Mouse (Mus musculus) kidney, adult 11 months (tissue): ENCODE measurements around the gene Atg4a.
A peak's percentile ranks its signal among the peaks of the same experiment; 100 is the strongest.

Experiments used
- DNase-seq: peaks from one replicate; pipeline ENCODE4 v3.0.0; 2022

Gene Atg4a

DNA sequence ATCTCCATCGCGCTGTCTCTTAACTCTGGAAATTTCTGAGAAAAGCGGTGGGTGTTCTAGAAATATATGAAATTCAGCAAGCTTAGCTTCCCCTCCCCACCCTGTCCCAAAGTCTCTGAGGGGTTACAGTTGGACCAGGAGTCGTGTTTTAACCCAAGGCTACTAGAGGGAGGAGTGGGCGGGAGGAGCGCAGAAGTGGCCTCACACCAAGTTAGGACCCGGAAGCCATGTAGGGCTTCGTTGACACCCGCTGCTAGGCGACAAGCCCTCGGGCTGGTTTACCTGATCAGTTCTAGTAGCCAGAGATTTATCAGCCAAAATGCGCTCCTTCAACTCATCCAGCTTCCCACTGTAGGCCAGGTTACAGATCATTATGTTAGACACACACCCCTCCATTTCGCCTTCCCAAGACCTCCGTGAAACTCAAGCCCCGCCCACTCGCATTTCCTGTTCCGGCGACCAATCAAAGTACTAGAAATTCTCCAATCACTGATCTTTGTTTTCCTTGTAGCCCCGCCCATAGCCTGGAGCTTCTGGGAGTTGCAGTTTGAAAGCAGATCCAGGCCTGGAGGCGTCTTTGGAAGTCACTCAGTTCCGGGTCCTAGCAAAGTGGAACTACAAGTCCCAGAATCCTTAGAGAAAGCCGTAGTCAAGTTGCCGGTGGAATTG lies at the start of gene Atg4a, which contains the start of gene Psmd10:
Gene Atg4a (plus strand): TSS at position 636 of the 669 bp plus-strand sequence.
Gene Psmd10 (minus strand): TSS at position 457 of the 669 bp plus-strand sequence.
- DNase-seq = peak; percentile 95

DNA sequence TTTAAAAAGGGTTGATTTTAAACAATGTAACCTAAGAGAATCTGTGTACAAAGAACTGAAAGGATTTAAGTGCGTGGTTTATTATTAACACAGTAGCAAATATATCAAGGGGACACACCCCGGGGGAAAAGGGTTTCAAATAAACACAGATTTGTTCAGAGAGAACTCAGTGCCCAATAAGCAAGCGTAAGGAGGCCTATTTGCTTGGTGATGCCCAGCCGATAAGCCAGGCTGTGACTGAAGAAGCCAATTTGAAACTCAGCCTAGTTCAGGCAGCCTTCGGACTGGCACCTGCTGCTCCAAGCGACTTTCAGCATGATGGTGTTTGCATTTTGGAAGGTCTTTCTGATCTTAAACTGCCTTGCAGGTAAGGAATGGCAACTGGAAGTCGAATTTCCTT lies 49.3 kb upstream of the Atg4a start, which contains the start of gene Vsig1:
Gene Vsig1 (plus strand): TSS at position 249 of the 400 bp plus-strand sequence.
- no peak for DNase-seq

DNA sequence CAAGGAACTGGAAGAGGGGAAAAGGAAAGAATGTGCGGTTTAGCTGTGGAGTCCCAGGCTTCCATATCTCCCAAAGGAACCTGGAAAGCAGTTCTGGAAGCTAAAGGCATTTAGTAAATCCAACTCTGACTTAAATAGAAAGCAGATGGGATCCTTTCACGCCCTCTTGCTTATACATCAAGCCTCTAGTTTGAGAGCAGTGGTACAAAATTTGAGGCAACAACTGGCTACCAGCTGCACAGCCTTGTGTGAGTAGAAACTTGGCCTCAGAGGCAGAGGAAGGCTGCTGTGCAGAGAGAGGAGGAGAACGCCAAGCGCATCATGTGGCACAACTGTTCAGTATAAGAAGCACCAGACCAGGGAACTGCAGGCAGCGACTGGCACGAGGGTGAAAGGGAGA lies 35.4 kb upstream of the Atg4a start:
- no peak for DNase-seq

DNA sequence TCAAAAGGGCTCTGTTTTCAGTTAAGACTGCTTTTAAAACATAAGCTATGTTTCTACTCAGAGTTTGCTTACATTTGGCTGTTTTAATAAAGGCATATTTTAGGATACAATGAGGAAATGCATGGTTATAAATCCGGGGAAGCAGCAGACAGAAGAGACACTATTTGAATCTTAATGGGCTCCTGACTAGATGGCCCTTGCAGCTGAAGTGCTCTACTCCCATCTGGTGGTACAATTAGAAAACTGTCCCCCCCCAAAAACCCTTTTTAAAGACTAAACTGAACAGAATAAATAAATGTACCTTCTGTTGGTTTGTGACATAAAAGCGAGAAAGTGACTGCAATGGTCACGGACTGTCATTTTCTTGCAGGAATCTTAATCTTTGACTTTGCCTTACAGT lies 24.6 kb upstream of the Atg4a start:
- no peak for DNase-seq

DNA sequence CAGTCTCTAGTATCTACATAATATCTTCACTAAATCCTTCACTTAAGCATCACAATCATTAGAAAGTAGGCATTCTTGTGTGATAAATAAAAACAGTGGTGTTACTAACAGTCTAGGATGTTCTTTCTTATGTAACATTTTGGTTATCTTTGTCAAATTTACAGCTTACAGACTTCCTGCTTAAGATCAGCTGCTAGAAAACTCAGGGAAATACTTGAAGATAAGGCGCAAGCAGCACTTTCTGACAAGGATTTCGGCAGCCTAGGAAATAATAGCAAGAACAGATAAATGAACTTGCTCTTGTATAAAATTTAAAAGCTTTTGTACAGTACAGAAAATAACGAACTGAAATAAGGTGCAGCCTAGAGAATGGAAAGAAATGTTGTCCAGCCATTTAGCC lies 23.4 kb upstream of the Atg4a start:
- DNase-seq = no peak

DNA sequence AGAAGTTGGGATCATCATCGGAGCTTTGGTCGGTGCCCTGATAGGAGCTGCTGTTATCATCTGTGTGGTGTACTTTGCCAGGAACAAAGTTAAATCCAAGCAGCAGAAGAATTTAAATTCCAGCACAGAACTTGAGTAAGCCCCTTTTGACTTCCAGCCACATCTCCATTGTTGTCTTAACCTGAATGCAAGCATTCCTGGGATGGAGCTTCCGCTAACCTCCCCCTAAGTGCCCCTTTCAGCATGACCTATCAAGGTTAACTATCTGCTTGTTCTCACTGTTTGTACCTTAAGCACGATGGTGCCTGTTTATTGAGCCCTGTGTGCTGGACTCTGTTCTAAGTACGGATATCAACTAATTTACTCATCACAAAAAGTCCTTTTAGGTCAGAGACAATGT lies 20.4 kb upstream of the Atg4a start:
- no peak for DNase-seq

DNA sequence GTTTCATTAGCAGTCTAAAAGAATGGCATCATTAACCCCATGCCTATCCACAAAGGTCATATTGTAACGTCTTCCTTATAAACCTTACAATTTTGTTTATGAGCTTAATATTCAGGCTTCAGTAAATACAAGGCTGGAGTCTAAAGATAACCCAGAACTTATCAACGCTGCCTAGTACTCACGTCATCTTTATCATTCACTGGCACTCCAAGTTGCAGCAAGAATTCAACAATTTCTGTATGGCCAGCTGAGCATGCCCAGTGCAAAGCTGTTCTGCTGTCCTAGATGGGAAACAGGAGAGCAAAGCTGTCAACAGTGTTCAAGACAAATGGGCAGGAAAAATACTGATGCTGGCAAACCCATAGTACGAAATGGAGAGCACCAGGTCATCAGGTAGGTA lies 3.1 kb upstream of the Atg4a start:
- no peak for DNase-seq

DNA sequence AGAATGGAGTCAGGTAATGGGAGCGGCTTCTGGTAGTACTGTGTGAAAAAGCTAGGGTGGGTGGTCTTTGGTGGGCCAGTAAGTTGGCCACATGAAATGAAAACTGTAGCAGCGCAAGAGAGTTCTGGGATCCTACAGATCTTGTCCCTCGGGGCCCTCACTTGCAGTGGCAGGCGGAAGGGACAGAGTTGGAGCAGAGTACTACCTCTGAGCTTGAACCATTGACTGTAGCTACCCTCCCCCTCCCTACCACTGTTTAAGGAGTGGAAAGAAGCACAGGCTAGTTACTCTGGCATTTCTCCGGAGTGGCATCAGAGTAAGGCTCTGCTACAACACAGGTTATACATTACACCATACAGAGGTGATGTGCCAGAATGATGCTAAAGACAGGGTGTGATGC lies 252 bp downstream of the Atg4a start:
- DNase-seq = no peak

DNA sequence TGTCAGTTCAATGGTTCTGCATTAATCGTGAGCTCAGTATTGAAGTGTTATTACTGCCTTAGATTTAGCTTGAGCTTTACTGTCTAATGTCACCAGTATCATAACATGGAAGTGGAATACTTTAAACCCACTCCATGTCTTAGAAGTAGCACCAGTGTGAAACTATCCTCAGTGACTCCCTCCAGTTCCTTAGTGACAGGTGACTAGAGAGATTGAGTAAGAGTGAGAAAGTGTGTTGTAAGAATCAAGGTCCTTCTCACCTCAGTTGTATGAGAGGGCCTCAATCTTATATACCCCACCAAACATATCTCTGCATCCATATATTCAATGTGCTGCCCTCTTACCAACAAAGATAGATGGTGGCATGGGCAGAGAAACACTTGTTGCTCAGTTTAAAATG lies 22.2 kb downstream of the Atg4a start:
- no peak for DNase-seq

DNA sequence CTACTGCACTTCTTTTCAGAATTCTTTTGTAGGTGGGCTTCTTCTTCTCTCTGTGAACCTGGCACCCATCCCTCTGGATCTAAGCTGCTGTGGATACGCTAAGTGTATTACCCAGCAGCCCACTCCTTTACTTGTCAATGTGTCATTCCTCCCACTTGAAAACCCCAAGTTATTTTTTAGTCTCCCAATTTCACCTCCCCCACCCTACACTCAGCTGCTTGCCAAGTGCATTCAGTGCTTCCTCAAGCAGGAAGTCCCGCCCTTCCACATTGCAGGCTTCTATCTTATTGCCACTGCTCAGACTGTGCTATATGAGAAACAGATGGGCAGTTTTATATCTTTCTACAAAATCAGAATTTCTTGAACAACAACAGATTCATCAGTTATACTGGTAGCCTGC lies 22.8 kb downstream of the Atg4a start:
- DNase-seq = peak; percentile 9

DNA sequence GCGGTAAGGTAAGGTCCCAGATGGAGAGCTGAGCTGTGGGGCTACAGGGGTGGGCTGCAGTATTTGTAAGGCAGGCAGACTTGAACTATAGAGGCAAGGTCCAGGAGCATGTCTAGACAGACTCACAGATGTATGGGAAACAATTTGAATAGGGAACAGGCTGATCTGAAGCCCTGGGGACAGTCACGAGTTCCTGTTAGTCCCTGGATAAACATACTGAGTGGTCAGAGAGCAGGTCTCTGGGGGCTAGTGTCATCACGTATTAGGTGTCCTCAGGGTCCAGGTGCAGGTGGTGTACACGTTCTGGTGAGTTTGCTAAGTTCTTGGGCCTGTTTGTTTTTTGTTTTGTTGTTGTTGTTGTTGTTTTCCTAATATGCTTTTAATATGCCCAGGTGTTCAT lies 23.5 kb downstream of the Atg4a start:
- DNase-seq = no peak

DNA sequence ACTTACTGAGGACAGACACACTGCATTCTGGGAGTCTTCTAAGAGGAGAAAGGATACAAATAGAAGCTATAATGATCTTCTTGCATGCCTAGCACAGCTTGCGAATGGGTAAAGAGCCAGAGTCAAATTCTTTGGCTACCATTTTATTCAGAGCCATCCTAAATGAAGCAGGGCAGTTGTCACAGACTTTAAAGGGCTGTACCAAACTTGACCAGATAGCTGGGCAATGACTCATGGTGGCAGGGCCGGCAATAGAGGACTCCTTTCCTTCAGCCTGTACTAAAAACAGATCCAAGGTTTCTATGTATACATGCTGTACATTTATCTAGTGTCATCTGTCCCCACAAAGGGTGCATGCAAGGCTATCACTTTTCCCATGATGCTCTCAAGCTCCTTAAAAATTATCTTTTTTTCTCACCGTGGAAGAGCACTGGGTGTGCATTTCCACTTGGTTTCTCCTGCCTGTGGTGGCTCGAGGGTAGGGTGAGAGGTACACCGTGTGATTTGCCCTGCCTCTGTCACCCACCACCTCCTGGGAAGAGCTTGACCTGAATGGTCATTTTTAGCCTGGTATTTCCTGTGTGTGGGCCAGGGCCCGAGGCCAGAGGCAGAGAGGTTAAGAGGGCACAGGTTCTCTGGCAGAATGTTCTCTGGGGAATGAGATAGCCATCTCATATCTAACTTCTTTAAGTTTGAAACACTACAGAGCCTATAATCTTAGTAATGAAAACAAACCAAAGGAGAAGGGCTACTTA lies 26.7 kb downstream of the Atg4a start:
- DNase-seq = peak; percentile 17

DNA sequence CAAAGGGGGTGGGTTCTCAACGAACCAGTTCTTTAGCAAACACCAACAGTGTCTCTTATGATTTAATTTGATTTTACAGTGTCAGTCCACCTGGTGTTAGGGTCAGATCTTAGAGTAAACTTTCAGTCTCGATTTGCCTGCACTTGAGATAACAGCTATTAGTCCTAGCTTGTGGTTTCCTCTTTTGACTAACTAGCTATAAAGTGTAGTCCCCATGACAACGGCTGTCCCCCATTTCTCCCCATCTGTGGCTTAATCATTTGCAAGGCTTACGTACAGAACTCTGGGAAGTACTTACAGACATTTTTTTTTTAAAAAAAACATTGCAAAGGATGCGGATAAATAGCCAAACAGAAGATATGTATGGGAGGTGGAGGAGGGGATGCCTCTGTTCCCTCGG lies 28.1 kb downstream of the Atg4a start:
- DNase-seq = no peak

DNA sequence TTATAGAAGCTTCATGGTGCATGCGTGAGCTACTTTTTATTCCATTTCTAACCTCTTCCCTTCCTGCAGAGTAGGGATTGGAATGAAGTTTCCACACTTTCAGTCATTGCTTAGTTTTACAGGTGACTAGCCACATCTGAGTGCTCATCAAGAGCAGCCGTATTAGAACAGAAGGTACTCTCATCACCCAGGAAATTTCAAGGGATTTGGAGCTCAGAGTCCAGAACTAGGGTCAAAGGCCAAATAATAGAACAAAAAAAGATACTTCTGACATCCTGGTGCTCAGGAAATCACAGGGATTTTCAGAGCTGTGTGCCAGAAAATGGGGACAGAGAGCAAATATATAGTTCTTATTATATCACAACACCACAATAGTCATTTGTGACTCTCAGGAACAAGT lies 28.5 kb downstream of the Atg4a start:
- no peak for DNase-seq

DNA sequence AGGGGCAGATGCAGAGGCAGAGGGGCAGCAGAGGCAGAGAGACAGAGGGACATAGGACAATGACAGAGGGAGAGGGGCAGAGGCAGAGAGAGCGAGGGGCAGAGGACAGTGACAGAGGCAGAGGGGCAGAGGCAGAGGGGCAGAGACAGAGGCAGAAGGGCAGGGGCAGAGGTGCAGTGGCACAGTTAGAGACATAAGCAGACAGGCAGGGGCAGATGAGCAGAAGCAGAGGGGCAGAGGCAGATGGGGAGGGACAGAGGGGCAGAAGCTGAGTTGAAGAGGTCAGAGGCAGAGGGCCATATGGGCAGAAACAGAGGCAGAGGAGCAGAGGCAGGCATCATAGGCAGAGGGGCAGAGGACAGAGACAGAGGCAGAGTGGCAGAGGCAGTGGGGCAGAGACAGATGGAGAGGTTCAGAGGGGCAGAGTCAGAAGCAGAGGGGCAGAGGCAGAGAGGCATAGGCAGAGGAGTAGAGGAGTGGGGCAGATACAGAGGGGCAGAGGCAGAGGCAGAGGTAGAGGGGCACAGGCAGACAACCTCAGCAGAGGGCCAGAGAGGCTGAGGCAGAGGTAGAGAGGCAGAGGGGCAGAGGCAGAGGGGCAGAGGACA lies 40.3 kb downstream of the Atg4a start:
- no peak for DNase-seq

DNA sequence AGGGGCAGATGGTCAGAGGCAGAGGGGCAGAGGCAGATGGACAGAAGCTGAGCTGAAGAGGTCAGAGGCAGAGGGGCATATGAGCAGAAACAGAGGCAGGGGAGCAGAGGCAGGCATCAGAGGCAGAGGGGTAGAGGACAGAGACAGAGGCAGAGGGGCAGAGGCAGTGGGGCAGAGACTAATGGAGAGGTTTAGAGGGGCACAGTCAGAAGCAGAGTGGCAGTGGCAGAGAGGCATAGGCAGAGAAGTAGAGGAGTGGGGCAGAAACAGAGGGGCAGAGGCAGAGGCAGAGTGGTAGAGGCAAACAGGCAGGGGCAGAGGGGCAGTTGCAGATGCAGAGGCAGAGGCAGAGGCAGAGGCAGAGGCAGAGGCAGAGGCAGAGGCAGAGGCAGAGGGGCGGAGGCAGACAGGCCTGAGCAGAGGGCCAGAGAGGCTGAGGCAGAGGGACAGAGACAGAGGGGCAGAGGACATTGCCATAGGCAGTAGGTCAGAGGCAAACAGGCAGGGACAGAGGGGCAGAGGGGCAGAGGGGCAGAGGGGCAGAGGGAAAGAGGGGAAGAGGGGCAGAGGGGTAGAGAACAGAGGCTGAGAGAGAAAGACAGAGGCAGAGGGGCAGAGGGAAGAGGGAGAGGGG lies 41.3 kb downstream of the Atg4a start:
- no peak for DNase-seq

DNA sequence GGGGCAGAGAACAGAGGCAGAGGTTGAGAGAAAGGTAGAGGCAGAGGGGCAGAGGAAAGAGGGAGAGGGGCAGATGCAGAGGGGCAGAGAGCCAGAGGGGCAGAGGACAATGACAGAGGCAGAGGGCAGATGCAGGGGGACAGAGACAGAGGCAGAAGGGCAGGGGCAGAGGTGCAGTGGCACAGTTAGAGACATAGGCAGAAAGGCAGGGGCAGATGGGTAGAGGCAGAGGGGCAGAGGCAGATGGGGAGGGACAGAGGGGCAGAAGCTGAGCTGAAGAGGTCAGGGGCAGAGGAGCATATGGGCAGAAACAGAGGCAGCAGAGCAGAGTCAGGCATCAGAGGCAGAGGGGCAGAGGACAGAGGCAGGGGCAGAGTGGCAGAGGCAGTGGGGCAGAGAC lies 42.2 kb downstream of the Atg4a start:
- no peak for DNase-seq

DNA sequence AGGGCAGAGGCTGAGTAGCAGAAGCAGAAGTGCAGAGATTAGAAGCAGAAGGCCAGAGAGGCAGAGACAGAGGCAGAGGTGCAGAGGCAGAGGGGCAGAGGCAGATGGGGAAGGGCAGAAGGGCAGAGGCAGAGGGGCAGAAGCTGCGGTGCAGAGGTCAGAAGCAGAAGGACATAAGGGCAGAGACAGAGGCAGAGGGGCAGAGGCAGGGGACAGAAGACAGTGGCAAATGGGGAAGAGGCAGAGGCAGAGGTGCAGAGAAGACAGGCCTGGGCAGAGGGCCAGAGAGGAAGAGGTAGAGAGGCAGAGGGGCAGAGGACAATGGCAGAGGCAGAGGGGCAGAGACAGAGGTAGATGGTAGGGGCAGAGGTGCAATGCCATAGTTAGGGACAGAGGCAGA lies 193.0 kb downstream of the Atg4a start:
- DNase-seq = no peak

DNA sequence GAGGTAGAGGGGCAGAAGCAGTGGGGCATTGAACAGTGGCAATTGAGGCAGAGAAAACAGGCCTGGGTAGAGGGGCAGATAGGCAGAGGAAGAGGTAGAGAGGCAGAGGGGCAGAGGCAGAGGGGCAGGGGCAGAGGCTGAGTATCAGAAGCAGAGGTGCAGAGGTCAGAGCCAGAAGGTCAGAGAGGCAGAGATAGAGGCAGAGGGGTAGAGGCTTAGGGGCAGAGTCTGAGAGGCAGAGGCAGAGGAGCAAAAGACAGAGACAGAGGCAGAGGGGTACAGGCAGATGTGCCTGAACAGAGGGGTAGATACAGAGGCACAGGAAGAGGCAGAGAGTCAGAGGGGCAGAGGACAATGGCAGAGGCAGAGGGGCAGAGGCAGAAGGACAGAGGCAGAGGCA lies 193.6 kb downstream of the Atg4a start:
- no peak for DNase-seq

DNA sequence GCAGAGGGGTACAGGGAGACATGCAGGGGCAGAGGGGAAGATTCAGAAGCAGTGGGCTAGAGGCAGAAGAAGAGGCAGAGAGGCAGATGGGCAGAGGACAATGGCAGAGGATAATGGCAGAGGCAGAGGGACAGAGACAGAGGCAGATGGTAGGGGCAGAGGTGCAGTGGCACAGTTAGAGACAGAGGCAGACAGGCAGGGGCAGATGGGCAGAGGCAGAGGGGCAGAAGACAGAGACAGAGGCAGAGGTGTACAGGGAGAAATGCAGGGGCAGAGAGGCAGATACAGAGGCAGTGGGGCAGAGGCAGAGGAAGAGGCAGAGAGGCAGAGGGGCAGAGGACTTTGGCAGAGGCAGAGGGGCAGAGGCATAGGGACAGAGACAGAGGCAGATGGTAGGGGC lies 194.5 kb downstream of the Atg4a start:
- DNase-seq = no peak

DNA sequence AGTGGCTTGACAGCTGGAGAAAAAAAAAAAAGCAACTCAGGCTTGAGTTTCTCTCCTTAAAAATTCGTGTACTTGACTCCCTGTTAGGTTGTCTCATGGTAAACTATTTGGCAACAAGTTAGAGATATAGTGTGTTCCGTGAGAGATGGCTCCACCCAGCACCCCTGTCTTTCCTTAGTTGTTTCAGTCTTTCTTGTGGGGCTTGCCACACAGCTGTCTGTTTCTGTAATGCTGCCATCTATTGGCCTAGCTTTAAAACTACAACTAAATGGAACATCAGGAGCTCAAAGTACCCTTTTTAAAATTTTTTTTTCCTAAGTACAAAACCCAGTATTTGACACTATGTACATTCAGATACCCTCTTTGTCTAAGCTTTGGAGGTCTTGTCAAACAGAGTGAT lies 200.0 kb downstream of the Atg4a start:
- DNase-seq = no peak

DNA sequence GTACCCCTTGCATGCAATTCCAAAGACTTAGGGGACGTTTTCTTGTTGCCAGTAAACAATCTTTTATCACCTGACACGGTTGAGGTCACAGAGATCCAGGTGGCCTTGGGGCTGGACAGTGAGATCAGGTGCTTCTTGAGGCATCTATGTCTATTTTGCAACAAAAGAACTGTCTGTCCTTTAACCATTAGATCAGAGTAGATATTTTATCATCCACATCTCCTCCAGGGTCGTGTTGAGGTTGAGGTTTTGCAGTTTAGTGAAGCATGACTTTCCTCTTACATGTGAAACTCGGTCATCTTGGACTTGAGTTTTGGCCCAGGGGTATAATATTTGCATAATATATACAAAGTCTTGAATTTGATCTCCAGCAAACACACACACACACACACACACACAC lies 200.9 kb downstream of the Atg4a start:
- DNase-seq = no peak

DNA sequence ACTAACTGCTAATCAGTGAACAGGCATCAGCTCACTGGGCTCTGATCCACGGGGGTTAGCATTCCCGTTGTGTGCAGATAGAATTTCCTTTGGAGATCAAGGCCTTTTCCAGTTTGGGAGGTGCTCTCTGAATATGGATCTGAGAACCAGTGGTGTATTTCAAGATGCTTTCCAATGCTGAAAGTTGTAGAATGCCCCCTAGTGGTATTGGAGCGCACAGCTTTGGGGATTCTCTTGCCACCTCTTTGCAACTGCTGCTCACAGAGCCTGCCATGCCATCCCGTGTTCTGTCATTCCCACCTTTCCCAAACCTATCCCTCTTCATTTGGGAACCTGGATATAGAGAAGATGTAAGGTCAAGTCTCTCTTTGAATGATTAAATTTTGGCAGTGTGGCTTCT lies 201.5 kb downstream of the Atg4a start:
- no peak for DNase-seq

DNA sequence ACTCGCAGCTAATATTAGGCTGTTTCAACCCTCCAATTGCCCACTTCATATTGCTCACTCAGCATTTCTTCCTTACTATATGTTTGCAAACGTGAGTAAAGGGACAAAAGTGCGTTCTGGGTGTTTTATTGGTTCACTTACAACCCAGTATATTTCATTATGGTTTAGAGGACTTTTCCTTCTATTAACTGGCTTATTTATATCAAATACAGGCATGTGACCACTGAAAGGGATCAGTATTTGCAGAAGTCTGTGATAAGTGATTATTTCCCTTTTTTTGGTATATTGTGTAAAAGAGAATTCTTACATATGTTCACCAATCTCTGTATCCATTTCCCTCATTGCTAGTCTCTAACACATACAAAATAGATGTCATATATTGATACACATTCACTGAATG lies 203.7 kb downstream of the Atg4a start:
- DNase-seq = no peak
